Mouse (Mus musculus) gastrocnemius, postnatal 25 days (tissue): Measurements from ENCODE around the gene AI837181. TPM values are rescaled to one million over a fixed set of nuclear protein-coding genes. Genes with fewer than 3 reads are reported as not detected.
"Not testable (repeated sequence)": the region's sequence is repeated elsewhere in the genome, so short reads cannot be mapped to it uniquely, and the experiment has no call there.

ENCODE experiments used
- DNase-seq: peaks from one replicate; pipeline ENCODE4 v3.0.0; 2022
- long read RNA-seq, 2 experiments: library from polyadenylated mRNA; stranded (forward); transcript quantifications; one replicate each; pipeline ENCODE4 v2.0.0; 2021
- total RNA-seq, 2 experiments: library from RNA; stranded (reverse); gene quantifications; 1 replicate in 1 of 2; 2 replicates in 1 of 2; pipeline ENCODE4 v1.2.3; 2021

AI837181 gene
- total RNA-seq: 10 to 100 TPM; 32.1 to 33.5 TPM
- long read RNA-seq, experiment 1, transcript AI837181-202 (2 exons, 1,528 nt): major isoform, 10 of 90 reads
- long read RNA-seq, experiment 1, partial matches to known transcripts: 78 of 90 reads
- long read RNA-seq, experiment 1, other reads (novel, unspliced or antisense): 0 of 90 reads
- long read RNA-seq, experiment 2, transcript AI837181-202 (2 exons, 1,528 nt): major isoform, 12 of 64 reads
- long read RNA-seq, experiment 2, partial matches to known transcripts: 0 of 64 reads
- long read RNA-seq, experiment 2, other reads (novel, unspliced or antisense): 51 of 64 reads

DNA sequence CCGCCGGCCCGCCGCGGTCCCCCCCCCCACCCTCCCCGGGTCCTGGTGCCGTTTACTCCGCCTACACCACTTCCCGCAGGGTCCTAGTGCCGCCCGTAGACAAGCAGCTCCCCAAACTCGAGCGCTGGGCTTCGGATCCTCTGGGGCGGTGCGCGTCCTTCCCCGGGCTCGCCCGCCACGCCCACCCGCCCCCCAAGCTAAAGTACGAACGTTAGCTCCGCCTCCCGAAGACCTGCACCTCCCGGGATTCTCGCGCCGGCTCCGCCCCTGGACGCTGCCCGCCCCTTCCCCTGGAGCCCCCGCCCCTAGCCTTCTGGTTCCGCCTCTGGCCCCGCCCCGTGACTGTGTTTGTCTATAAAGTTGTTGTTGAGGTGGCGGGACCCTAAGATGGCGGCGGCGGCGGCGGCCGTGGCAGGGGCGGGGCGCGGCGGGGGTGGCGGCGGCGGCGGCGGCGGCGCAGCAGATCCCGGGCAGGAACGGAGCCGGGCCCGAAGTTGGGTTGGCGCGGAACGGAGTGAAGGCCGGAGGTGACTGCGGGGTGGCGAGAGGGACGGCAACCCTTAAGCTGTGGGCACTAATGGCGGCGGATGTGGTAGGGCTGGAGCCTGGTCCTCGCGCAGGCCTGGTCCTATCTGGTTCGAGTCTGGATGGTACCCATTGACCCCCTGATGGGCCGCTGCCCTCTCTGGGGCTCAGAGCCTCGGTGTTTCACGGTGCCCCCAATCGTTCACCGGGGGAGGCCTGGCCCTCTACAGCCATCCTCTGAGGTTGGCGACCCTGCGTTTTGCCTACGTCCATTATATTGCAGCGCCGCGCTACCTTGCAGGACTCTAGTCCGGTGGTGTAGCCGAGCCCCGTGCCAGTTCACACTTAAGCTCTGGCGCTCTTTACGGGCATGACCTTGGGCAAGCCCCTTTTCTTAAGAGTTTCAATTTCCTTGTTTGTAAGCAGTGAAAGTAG is at the start of gene AI837181, which contains the start of gene Drap1:
Gene AI837181, plus strand, starts transcription at position 363 of the 960 bp plus-strand sequence.
Gene Drap1, minus strand, starts transcription at position 198 of the 960 bp plus-strand sequence.
- peak; percentile 96 for DNase-seq

DNA sequence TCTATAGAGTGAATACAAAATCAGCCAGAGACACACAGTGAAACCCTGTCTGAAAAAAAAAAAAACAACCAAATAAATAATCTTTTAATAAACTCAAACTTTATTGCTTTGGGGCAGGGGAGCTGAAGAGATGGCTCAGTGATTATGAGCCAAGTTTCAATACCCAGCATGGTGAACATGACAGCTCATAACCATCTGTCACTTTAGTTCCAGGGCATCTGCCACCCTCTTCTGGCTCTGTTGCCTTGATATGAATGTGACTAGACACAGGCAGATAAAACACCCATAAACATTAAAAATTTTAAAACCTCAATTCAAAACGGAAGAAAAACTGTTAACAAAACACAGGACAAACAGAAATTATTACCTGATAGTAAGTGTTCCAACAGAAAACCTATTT is 47.5 kb upstream of the AI837181 start:
- DNase-seq: no peak

DNA sequence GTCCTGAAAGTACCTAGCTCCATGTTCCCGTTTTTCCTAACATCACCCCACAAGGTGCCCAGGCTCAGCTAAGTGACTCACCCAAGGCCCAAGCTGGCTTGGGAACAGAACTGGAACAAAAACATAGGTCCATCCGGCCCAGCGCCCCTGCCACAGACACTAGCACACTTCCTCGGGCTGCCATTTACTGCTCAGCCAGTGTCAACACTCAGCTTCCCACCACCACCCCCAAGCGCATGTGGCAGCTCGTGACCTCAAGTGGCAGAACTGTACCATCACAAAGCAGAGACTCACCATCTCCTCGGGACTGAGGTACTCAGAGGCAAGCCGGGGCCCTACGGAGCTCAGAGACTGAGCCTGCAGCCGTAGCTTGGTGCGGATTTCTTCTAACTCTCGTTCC is 41.6 kb upstream of the AI837181 start:
- DNase-seq: no peak

DNA sequence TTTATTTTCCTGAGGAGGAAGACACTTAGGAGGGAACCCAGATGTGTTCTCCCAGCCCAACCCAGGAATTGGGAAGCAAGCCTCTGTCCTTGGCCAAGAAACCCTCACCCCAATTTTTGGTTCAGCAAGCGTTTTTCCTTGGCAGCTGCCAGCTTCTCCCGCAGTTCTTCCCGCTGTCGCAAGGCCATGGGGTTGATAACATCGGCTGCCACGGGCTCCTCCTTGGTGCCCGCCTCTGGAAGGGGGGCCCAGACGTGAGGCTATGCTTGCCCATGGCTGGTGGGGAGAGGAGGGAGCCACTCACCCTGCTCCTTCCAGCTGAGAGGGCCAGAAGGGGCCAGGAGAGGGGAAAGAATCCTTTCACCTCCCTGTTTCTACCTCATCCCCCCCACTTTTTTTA is 40.2 kb upstream of the AI837181 start:
- DNase-seq: no peak

DNA sequence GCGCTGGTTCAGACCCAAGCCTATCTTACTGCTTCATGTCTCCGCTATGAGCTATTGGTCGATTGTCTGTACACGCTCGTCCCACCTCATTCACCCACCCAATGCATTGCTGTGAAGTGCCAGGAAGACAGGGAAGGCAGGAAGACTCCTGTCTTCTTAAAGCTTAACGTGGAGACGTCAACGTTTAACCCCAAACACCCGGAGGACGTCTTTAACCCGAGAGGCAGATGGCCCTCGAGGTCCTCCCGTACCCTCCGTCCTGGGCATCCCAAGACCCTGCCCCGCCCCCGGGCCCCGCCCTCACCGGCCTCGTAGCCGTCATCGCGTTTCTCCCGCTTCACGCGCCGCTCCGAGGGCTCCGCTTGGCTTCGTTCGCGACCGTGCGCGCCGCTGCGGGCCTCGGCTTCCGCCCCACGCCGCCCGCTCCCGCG is 36.9 kb upstream of the AI837181 start:
- DNase-seq: no peak

DNA sequence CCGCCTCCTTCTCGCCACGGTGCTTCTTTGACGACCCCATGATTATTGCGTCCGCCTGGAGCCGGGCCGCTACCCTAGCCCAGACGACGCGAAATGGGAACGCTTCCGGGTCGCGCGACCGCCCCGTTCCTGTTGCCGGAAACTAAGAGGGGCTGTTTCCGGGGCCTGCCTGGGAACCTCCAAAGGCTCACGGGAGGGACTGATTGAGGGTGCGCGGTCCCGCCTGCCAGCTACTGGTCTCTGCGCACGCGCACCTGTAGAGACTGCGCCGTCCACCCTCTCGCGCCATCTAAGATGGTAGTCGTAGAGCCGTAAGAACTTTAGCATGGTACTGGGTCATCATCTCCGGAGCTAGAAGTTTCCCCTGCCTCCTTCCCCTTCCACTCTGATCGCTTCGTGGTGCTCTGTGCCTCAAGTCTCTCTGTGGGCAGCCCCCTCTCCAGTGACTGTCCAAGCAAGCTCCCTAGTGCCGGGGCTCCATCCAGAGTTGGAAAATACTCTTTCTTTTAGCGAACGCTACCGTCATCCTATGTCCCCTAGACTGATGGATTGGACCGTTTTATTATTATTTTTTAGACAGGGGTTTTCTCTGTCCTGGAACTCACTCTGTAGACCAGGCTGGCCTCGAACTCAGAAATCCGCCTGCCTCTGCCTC is 36.2 kb upstream of the AI837181 start, which contains the start of gene Sart1:
Gene Sart1, minus strand, starts transcription at position 116 of the 655 bp plus-strand sequence.
- DNase-seq: peak; percentile 95

DNA sequence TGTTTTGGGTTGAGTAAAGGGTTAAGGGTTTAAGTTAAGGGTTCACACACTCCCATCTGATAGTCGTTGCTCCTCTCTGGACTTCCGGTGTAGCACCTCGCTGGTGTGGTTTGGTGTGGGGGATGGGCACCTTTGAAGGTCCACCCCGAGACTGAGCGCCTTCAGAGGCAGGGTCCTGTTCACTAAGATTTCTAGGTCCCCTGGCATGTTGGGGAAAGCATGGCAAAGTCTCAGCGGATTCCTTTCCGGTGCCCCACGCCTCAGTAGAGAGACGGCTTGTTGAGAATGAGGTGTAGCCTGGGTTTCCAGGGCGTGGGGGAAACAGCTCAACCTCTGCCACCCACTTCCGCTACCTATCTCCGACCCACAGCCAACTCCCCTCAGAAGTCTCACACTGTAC is 35.3 kb upstream of the AI837181 start:
- no peak for DNase-seq

DNA sequence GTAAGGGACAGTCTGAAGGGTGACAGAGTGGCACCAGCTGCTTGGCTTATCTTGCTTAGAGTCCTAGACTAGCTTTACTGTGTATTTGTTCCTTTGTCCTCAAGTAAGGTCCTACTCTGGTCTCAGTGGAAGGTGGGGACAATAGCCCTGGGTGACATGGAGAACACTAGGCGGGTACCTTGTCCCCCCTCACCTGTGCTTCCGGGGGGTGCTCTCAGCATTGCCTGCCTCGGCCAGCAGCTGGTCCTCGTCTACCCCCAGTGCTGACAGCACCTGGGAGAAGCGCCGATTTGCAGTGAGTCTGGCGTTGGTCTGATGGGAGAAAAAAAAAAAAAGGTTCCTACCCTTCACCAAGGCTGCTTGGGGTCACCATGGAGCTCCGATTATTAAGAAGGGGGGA is 34.5 kb upstream of the AI837181 start:
- no peak for DNase-seq

DNA sequence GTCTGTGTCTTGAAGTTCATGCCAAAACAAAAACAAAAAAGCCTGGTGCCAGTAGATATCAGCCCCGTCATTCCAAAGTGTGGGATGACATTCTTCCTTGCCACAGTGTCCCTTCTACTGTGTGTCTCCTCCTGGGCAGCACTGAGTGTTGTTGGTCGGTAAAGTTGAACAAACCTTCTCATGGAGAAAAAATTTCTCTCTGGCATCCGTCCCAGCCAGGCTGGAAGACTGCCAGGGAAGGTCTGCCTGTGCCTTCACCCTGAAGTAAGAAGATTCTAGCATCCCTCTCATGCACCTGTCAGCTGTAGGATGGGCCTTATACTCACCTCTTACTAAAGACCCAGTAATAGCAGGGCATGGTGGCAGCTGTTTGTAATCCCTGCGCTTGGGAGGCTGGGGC is 32.1 kb upstream of the AI837181 start:
- no peak for DNase-seq

DNA sequence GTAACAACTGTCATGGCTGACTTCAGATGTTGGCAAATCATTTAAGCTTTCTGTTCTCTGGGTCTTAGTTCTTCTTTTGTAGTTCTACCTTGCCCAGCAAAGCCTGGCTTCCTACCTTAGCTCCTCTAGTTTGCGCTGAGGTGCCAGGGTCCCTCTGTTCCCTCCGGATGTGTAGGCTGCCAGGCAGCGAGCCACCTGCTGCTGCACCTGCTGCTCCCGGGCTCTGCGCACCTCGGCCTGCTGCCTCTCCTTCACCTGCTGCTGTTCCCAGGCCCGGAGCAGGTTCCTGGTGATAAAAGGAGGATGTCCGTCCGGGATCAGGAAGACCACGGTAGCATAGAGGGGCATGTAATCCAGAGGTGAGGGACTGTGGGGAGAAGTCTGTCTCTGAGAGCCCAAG is 30.8 kb upstream of the AI837181 start:
- DNase-seq: no peak

DNA sequence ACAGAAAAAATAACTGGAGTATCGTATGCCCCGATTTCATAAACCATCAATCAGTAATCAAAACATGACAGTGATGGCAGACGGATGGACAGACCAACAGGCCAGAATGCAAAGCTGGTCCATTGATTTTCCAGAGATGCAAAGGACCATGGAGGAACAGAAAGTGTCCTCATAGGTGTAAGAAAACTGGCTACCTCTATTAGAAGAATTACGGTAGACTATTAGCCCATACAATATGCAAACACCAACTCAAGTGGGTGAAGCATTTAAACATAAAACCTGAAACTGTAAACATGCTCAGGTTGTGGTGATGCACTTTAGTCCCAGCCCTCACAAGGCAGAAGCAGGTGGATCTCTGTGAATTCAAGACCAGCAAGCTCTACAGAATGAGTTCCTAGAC is 29.6 kb upstream of the AI837181 start:
- no peak for DNase-seq

DNA sequence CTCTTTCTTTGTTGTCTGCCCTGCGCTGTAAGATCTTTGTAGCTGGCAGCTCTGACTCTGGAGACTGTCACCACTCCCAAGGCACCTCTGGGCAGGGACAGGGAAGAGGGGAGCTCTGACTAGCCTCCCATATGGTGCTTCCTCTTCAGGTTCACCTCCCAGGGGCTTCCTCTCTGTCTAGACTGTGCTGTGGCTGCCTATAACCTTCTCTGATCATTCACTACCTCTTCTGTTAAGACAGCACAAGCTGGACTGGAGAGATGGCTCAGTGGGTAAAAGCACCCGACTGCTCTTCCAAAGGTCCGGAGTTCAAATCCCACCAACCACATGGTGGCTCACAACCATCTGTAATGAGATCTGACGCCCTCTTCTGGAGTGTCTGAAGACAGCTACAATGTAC is 23.9 kb upstream of the AI837181 start:
- not testable (repeated sequence) for DNase-seq

DNA sequence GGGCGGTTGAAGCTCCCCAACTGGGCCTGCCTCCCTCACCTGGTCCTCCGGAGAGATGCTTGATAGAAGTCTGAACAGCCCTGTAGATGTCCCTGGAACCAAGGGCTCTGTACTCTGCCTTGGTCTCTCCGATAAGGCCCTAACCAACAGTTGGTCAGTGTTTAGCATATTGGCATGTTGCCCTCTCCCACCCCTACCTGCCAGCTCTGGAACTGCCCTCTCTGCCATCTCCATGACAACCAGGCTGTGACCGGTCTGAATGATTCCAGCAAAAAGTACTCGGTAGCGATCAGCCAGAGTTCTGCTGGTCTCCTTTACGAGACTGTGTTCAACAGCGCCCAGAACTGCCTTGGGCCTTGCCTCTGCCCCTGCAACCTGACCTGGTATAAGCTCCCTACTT is 22.7 kb upstream of the AI837181 start, which contains the start of gene Tsga10ip:
Gene Tsga10ip, minus strand, starts transcription at position 234 of the 400 bp plus-strand sequence.
- DNase-seq: no peak

DNA sequence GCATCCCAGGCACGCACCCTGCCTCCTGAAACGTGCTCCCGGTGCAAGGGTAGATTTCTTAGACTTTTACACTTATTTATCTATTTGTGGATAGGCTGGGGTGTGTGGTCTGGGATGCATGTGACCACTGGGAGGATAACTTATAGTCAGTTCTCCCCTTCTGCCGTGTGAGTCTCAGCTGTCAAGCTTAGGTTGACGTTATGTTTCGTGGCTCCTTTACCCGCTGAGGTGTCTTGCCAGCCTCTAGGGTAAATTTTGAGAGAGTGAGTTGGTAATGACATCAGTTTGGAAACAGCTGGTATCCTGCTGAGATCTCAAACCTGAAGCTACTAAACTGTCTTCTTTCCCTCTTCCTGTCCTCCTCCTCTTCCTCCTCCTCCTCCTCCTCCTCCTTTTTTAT is 19.0 kb upstream of the AI837181 start:
- DNase-seq: no peak

DNA sequence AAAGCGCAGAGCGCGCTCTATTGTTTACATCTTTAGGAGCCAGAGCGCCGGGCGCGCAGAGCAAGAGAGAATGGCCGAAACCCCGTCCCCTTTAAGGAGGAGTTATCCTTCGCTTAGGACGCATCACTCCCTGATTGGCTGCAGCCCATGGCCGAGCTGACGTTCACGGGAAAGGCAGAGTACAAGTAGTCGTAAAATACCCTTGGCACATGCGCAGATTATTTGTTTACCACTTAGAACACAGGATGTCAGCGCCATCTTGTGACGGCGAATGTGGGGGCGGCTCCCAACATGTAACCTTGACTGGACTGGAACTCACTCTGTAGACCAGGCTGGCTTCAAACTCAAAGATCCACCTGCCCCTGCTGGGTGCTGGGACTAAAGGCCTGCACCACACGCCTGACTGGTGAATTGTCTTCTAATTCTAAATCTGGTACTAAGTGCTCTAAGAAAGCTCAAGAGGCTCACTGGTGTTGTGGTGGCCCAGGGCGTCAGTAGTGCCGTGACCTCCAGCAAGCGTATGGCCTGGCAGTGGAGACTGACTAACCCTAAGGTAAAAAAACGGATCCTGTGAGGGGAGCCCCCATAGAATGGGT is 18.3 kb upstream of the AI837181 start:
- peak; percentile 53 for DNase-seq

DNA sequence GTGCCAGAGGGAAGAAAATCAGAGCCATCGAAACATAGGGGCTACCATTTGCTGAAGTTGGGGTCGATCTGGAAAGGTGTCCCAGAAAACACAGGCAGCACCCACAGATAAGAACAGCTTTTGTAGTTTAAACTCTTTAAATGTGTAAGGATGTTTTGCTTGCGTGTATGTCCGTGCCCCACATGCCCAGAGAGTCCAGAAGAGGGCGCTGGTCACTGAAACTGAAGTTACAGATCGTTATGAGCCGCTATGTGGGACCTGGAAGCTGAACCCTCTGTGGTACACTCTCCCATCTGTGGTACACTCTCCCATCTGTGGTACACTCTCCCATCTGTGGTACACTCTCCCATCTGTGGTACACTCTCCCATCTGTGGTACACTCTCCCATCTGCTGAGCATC is 17.8 kb upstream of the AI837181 start:
- DNase-seq: no peak

DNA sequence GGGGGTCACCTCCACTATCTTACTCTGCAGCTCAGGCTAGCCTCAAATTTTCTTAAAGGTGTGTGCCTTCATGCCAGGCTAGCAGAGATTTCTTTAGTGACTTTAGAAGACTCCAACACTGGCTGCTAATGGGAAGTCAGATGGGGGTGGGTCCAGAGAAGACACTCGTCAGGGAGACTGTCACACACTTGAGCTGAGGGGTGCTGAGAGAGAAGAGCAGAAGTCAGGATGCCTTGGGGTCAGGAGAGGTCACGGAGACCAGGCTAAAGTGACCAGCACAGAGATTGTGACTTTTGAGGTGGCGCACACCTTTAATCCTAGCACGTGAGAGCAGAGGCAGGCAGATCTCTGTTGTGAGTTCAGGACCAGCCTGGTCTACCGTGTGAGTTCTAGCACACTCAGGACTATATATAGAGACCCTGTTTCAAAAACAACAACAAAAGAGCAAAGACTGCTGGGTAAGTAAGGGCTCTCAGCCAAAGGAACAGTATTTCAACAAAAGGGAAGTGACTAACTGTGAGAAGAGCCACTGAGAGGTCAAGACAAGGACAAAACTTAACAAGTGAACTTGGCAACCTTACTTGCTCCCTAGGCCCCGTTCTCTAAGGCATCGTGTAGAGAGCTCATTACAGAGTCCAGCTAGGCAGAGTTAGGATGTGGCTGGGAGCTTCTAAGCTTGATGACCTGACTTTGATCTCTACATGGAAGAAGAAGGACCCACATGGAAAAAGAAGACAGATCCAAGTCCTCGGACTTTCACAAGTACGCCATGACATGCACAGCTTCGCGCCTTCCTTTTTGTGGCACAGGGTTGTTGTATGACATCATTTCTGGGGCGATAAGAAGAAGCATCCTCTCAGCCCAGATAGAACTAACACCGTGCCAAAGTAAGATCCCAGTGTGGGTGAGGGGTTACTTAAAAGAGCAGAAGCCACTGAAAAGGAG is 16.6 kb upstream of the AI837181 start:
- no peak for DNase-seq

DNA sequence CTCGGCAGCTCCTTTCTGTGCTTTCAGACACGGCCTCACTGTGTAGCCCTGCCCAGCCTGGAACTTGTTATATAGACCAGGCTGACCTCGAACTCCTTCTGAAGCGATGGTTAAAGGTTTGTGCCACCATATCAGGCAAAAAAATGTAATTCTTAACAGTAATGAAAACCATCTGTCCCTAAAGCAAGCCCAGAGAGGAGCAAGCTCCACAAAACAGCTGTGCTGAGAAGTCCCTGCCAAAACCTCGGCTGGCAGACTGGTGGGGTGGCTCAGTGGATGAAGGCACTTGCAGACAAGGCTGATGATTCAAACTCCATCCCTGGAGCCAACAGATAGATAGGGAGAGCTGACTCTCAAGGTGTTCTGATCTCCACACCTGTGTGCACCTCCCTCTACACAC is 15.9 kb upstream of the AI837181 start:
- peak; percentile 45 for DNase-seq

DNA sequence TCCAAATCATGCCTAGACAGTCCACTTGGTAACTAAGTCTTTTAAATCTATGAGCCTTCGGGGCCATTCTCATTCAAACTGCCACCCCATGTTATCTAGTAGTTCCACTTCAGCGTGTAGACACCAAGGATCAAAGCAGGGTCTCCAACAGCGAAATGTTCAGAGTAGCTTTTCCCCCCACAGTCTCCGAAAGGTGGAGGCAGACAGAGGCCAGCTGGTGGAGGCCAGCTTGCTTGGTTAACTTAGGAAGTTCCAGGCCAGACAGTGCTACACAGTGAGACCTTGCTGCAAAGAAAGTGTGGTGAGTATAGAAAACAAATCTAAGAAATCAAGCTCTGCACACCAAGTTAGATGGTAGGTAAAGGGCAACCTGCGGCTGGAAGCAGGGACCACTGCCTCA is 14.3 kb upstream of the AI837181 start:
- DNase-seq: no peak

DNA sequence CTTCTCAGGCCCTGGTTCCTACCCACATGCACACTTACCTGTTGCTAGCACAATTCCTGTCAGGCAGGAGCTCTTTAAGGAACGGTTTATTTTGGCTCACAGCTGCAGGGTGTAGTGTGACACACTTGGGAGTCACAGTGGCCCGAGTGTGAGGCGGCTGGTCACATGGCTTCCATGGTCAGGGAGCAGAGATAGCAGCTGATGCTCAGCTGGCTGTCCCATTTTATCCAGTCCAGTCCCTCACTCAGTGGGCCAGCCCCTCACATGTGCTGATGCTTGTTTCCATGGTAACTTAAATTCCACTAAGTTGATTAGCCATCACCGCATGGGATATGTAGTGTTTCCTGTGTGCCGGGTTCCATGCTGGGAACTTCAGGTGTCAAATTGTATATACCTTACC is 13.0 kb upstream of the AI837181 start:
- DNase-seq: peak; percentile 59

DNA sequence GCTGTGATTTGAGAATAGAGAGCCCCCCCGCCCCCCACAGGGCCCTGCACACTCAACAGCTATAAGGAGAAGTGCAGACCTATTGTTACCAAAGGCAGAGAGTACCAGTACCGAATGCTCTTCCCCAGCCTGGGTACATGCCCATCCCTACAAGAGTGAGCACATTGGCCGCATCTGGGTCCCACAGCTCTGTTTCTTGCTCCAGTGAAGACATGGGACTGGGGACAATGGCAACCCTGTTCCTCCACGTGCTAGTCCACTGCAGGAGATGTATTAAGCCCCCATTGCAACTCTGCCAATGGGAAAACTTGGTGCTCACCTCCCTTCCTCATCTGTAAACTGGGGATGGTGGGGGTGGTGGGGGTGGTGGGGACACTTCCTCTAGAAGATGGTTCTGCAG is 11.1 kb upstream of the AI837181 start:
- no peak for DNase-seq
